Mouse (Mus musculus) stomach, postnatal 0 days (tissue): Measurements from ENCODE around the gene Rasgef1b.

Experiments used
- CTCF ChIP-seq: IDR thresholded peaks from 2 replicates; pipeline ENCODE4 v1.5.1; 2016; ENCODE audit warnings: antibody characterized with exemption, low read depth, mild to moderate bottlenecking, moderate library complexity
- EP300 ChIP-seq: optimal IDR thresholded peaks from 2 replicates; pipeline ENCODE3; 2016; ENCODE audit warnings: antibody characterized with exemption

- TF ChIP-seq CTCF (no peak), EP300 (no peak)
Observed at GRCm38 (mm10) chr5:99440109-99440508, 288.8 kb downstream of the Rasgef1b start.
